Mouse (Mus musculus): ENCODE measurements around the gene Vps26a. TPM values are rescaled to one million over a fixed set of nuclear protein-coding genes. Genes with fewer than 3 reads are reported as not detected.

The Vps26a gene
- polyA plus RNA-seq, 1 experiment from 2014 or later = 83.0 TPM

GRCm38 (mm10) chr10:62508459-62508858, 21.9 kb upstream of the Vps26a start:
- H3K9ac ChIP-seq = 0 out of 2 replicates have a peak overlapping the region, but pooled peaks have one; percentile 6

GRCm38 (mm10) chr10:62507591-62508308, 21.1 kb upstream of the Vps26a start:
- Histone ChIP-seq H3K4me3 (peak overlapping the region; percentile 15; the same call in 1 of the 2 replicates), H3K9ac (0 out of 2 replicates have a peak overlapping the region, but pooled peaks have one; percentile 6), H3K27ac (no peak overlapping the region), H3K4me1 (0 out of 2 replicates have a peak, but pooled peaks cover 3% of the 10 kb centered on the region), H3K4me2 (peak overlapping the region; percentile 48), H3K27me3 (peaks cover 24% of the 10 kb centered on the region), H3K36me3 (ENCODE audit: poor library complexity, severe bottlenecking) (no peaks in the 10 kb centered on the region), H3K9me3 (replicated peaks) (no peaks in the 10 kb centered on the region)
- ATAC-seq = no peak
- 16% methylated on average over 18 of the region's 18 CpGs for whole genome bisulfite sequencing

More at GRCm38 (mm10) chr10:62508459-62508858, 21.9 kb upstream of the Vps26a start:
- Histone ChIP-seq H3K4me2 (peak overlapping the region; percentile 48), H3K4me1 (0 out of 2 replicates have a peak, but pooled peaks cover 3% of the 10 kb centered on the region), H3K27me3 (peaks cover 24% of the 10 kb centered on the region), H3K9me3 (replicated peaks) (no peaks in the 10 kb centered on the region), H3K36me3 (ENCODE audit: poor library complexity, severe bottlenecking) (no peaks in the 10 kb centered on the region), H3K27ac (no peak overlapping the region), H3K4me3 (peak overlapping the region; percentile 15; the same call in 1 of the 2 replicates)
- 9% methylated on average over 11 of the region's 11 CpGs for WGBS
- no peak for ATAC-seq

- H3K4me2 ChIP-seq = no peak overlapping the region
Measured at GRCm38 (mm10) chr10:62507071-62507470, 20.5 kb upstream of the Vps26a start.

GRCm38 (mm10) chr10:62506019-62506556, 19.5 kb upstream of the Vps26a start:
- 87% methylated on average over 17 of the region's 17 CpGs for WGBS
- ATAC-seq = no peak

More at GRCm38 (mm10) chr10:62507071-62507470, 20.5 kb upstream of the Vps26a start:
- Histone ChIP-seq H3K36me3 (ENCODE audit: poor library complexity, severe bottlenecking) (no peaks in the 10 kb centered on the region), H3K27me3 (peaks cover 24% of the 10 kb centered on the region), H3K9me3 (replicated peaks) (no peaks in the 10 kb centered on the region), H3K4me1 (0 out of 2 replicates have a peak, but pooled peaks cover 3% of the 10 kb centered on the region), H3K27ac (no peak overlapping the region), H3K9ac (no peak overlapping the region), H3K4me3 (no peak overlapping the region)
- 94% methylated on average over 4 of the region's 4 CpGs for WGBS
- no peak for ATAC-seq

GRCm38 (mm10) chr10:62505224-62505983, 18.8 kb upstream of the Vps26a start:
- Histone ChIP-seq H3K4me3 (no peak overlapping the region), H3K9me3 (replicated peaks) (no peaks in the 10 kb centered on the region), H3K27me3 (peaks cover 24% of the 10 kb centered on the region), H3K4me2 (no peak overlapping the region), H3K36me3 (ENCODE audit: poor library complexity, severe bottlenecking) (no peaks in the 10 kb centered on the region), H3K27ac (no peak overlapping the region), H3K9ac (no peak overlapping the region), H3K4me1 (0 out of 2 replicates have a peak, but pooled peaks cover 3% of the 10 kb centered on the region)
- 74% methylated on average over 9 of the region's 9 CpGs for WGBS
- no peak for ATAC-seq

More at GRCm38 (mm10) chr10:62506019-62506556, 19.5 kb upstream of the Vps26a start:
- H3K9ac ChIP-seq = no peak overlapping the region
- 0 out of 2 replicates have a peak, but pooled peaks cover 3% of the 10 kb centered on the region for H3K4me1 ChIP-seq
- no peak overlapping the region for H3K27ac ChIP-seq
- no peak overlapping the region for H3K4me2 ChIP-seq
- H3K9me3 ChIP-seq (replicated peaks) = no peaks in the 10 kb centered on the region
- H3K4me3 ChIP-seq = no peak overlapping the region
- peaks cover 24% of the 10 kb centered on the region for H3K27me3 ChIP-seq
- no peaks in the 10 kb centered on the region for H3K36me3 ChIP-seq (ENCODE audit: poor library complexity, severe bottlenecking)

GRCm38 (mm10) chr10:62503836-62504628, 17.4 kb upstream of the Vps26a start:
- Histone ChIP-seq H3K4me1 (0 out of 2 replicates have a peak, but pooled peaks cover 3% of the 10 kb centered on the region), H3K36me3 (ENCODE audit: poor library complexity, severe bottlenecking) (no peaks in the 10 kb centered on the region), H3K27me3 (peaks cover 22% of the 10 kb centered on the region), H3K9ac (no peak overlapping the region), H3K4me3 (no peak overlapping the region), H3K9me3 (replicated peaks) (no peaks in the 10 kb centered on the region), H3K4me2 (no peak overlapping the region), H3K27ac (no peak overlapping the region)
- no peak for ATAC-seq
- 71% methylated on average over 12 of the region's 12 CpGs for WGBS

- Histone ChIP-seq H3K36me3 (ENCODE audit: poor library complexity, severe bottlenecking) (no peaks in the 10 kb centered on the region), H3K9me3 (replicated peaks) (no peaks in the 10 kb centered on the region), H3K27me3 (peaks cover 15% of the 10 kb centered on the region), H3K27ac (no peak overlapping the region), H3K4me1 (0 out of 2 replicates have a peak, but pooled peaks cover 3% of the 10 kb centered on the region), H3K9ac (no peak overlapping the region), H3K4me3 (no peak overlapping the region), H3K4me2 (no peak overlapping the region)
- ATAC-seq = no peak
- 82% methylated on average over 4 of the region's 4 CpGs for WGBS
Measured at GRCm38 (mm10) chr10:62503353-62503752, 16.7 kb upstream of the Vps26a start.

GRCm38 (mm10) chr10:62501951-62502350, 15.3 kb upstream of the Vps26a start:
- no peaks in the 10 kb centered on the region for H3K4me1 ChIP-seq
- no peak overlapping the region for H3K27ac ChIP-seq
- H3K9me3 ChIP-seq (replicated peaks) = no peaks in the 10 kb centered on the region
- WGBS = 79% methylated on average over 7 of the region's 7 CpGs
- no peaks in the 10 kb centered on the region for H3K36me3 ChIP-seq (ENCODE audit: poor library complexity, severe bottlenecking)
- H3K4me2 ChIP-seq = no peak overlapping the region
- ATAC-seq = no peak
- no peak overlapping the region for H3K9ac ChIP-seq
- H3K4me3 ChIP-seq = no peak overlapping the region
- peaks cover under 1% of the 10 kb centered on the region; the same call in 1 of the 2 replicates for H3K27me3 ChIP-seq

- Histone ChIP-seq H3K27ac (no peak overlapping the region), H3K4me2 (no peak overlapping the region), H3K4me1 (no peaks in the 10 kb centered on the region), H3K4me3 (no peak overlapping the region), H3K36me3 (ENCODE audit: poor library complexity, severe bottlenecking) (no peaks in the 10 kb centered on the region), H3K27me3 (no peaks in the 10 kb centered on the region), H3K9ac (no peak overlapping the region), H3K9me3 (replicated peaks) (no peaks in the 10 kb centered on the region)
- 91% methylated on average over 9 of the region's 9 CpGs for WGBS
- no peak for ATAC-seq
Measured at GRCm38 (mm10) chr10:62500916-62501615, 14.5 kb upstream of the Vps26a start.

- Histone ChIP-seq H3K36me3 (ENCODE audit: poor library complexity, severe bottlenecking) (no peaks in the 10 kb centered on the region), H3K27me3 (no peaks in the 10 kb centered on the region), H3K4me2 (peak overlapping the region; percentile 29; the same call in 1 of the 2 replicates), H3K27ac (no peak overlapping the region), H3K9me3 (replicated peaks) (no peaks in the 10 kb centered on the region), H3K4me3 (no peak overlapping the region), H3K9ac (no peak overlapping the region), H3K4me1 (no peaks in the 10 kb centered on the region)
- 24% methylated on average over 15 of the region's 15 CpGs for WGBS
- peak; percentile 62; the same call in 1 of the 2 replicates for ATAC-seq
Measured at GRCm38 (mm10) chr10:62500088-62500915, 13.7 kb upstream of the Vps26a start.
